ENCODE assay signal across 10 mouse cellular contexts in genomic region chr1:89849861-89850230, GRCm38 (mm10).
A peak's percentile ranks its signal among the peaks of the same experiment; 100 is the strongest.
DNase-seq lines count a peak whose midpoint lies in the region; ATAC-seq lines count a peak whose summit lies in the region.
"Had no signal": no experiment of that assay in that cellular context is flagged by ENCODE, and none has a peak within 500 bp of the region (broad histone marks: within the 10 kb centered on the region; RNA-seq: fewer than 3 reads in every experiment).

No protein-coding gene starts in this region.

- peaks cover 58% of the 10 kb centered on the region for H3K4me1 ChIP-seq in hindbrain, embryonic 13.5 days (replicated peaks)
- H3K4me1 ChIP-seq in hindbrain, embryonic 12.5 days: peaks cover 49% of the 10 kb centered on the region
- peaks cover 24% of the 10 kb centered on the region for H3K4me1 ChIP-seq in embryonic facial prominence, embryonic 14.5 days (ENCODE audit: control insufficient read depth, insufficient read depth, low read length)
- peaks cover 40% of the 10 kb centered on the region for H3K4me1 ChIP-seq in midbrain, embryonic 15.5 days
- H3K4me1 ChIP-seq in kidney, embryonic 16.5 days (ENCODE audit: insufficient read depth, low read length): peaks cover 16% of the 10 kb centered on the region
- H3K4me1 ChIP-seq: stomach, embryonic 15.5 days had no signal

- no peak overlapping the region for H3K4me3 ChIP-seq in hindbrain, embryonic 13.5 days
- H3K4me3 ChIP-seq in hindbrain, embryonic 12.5 days: no peak overlapping the region
- no peak overlapping the region for H3K4me3 ChIP-seq in embryonic facial prominence, embryonic 14.5 days (ENCODE audit: low read depth, low read length)
- H3K4me3 ChIP-seq in midbrain, embryonic 15.5 days: no peak overlapping the region
- no peak overlapping the region for H3K4me3 ChIP-seq in kidney, embryonic 16.5 days (ENCODE audit: low read length)
- H3K4me3 ChIP-seq: stomach, embryonic 15.5 days had no signal

- DNase-seq in embryonic facial prominence, embryonic 14.5 days (ENCODE audit: low spot score): peak; percentile 40
- peak; percentile 73 for DNase-seq in layer of hippocampus, adult 9-11 months
- no peak for DNase-seq in heart, adult 8-10 months (ENCODE audit: low spot score)
- DNase-seq: heart, postnatal 10 days had no signal

- H3K27me3 ChIP-seq in hindbrain, embryonic 13.5 days: peaks cover 24% of the 10 kb centered on the region
- H3K27me3 ChIP-seq in hindbrain, embryonic 12.5 days: peaks cover 23% of the 10 kb centered on the region
- no peaks in the 10 kb centered on the region for H3K27me3 ChIP-seq in embryonic facial prominence, embryonic 14.5 days (replicated peaks; ENCODE audit: control insufficient read depth, insufficient read depth, low read length)
- H3K27me3 ChIP-seq in midbrain, embryonic 15.5 days (replicated peaks): no peaks in the 10 kb centered on the region
- peaks cover 11% of the 10 kb centered on the region for H3K27me3 ChIP-seq in kidney, embryonic 16.5 days (ENCODE audit: insufficient read depth, low read length)
- H3K27me3 ChIP-seq: stomach, embryonic 15.5 days had no signal

- WGBS in hindbrain, embryonic 13.5 days: 64% methylated on average over 7 of the region's 7 CpGs
- WGBS in hindbrain, embryonic 12.5 days: 81% methylated on average over 7 of the region's 7 CpGs
- WGBS in embryonic facial prominence, embryonic 14.5 days: 72% methylated on average over 7 of the region's 7 CpGs
- 61% methylated on average over 7 of the region's 7 CpGs for WGBS in midbrain, embryonic 15.5 days
- WGBS in kidney, embryonic 16.5 days: 68% methylated on average over 7 of the region's 7 CpGs

- peak overlapping the region; percentile 30; the same call in 1 of the 2 replicates for H3K27ac ChIP-seq in hindbrain, embryonic 13.5 days
- H3K27ac ChIP-seq in hindbrain, embryonic 12.5 days: no peak overlapping the region
- H3K27ac ChIP-seq in embryonic facial prominence, embryonic 14.5 days (replicated peaks; ENCODE audit: low read depth, low read length): no peak overlapping the region
- peak overlapping the region; percentile 35; the same call in 1 of the 2 replicates for H3K27ac ChIP-seq in midbrain, embryonic 15.5 days
- H3K27ac ChIP-seq in kidney, embryonic 16.5 days (ENCODE audit: low read length): no peak overlapping the region
- H3K27ac ChIP-seq: stomach, embryonic 15.5 days had no signal

- H3K4me2 ChIP-seq in hindbrain, embryonic 13.5 days: no peak overlapping the region
- no peak overlapping the region for H3K4me2 ChIP-seq in hindbrain, embryonic 12.5 days (replicated peaks)
- H3K4me2 ChIP-seq in embryonic facial prominence, embryonic 14.5 days (ENCODE audit: low read depth, low read length): no peak overlapping the region
- H3K4me2 ChIP-seq in midbrain, embryonic 15.5 days: no peak overlapping the region
- H3K4me2 ChIP-seq in kidney, embryonic 16.5 days (replicated peaks; ENCODE audit: low read depth, low read length): no peak overlapping the region
- H3K4me2 ChIP-seq: stomach, embryonic 15.5 days had no signal

- H3K9ac ChIP-seq in hindbrain, embryonic 13.5 days: no peak overlapping the region
- no peak overlapping the region for H3K9ac ChIP-seq in hindbrain, embryonic 12.5 days
- H3K9ac ChIP-seq in embryonic facial prominence, embryonic 14.5 days (ENCODE audit: low read depth, low read length): no peak overlapping the region
- no peak overlapping the region for H3K9ac ChIP-seq in midbrain, embryonic 15.5 days
- no peak overlapping the region for H3K9ac ChIP-seq in kidney, embryonic 16.5 days (replicated peaks; ENCODE audit: low read length)
- H3K9ac ChIP-seq: stomach, embryonic 15.5 days had no signal

- no peak for ATAC-seq in hindbrain, embryonic 13.5 days (ENCODE audit: low FRiP score)
- no peak for ATAC-seq in hindbrain, embryonic 12.5 days (ENCODE audit: low FRiP score)
- no peak; the same call in 1 of the 2 replicates for ATAC-seq in embryonic facial prominence, embryonic 14.5 days (ENCODE audit: low read depth)
- ATAC-seq in midbrain, embryonic 15.5 days (replicated peaks): peak; percentile 34; the same call in 1 of the 2 replicates
- ATAC-seq in megakaryocyte-erythroid progenitor cell, adult 5-6 weeks (replicated peaks; ENCODE audit: low FRiP score, low TSS enrichment, poor library complexity, severe bottlenecking): no peak
- no peak for ATAC-seq in kidney, embryonic 16.5 days (ENCODE audit: low FRiP score, low TSS enrichment)

- peaks cover 14% of the 10 kb centered on the region for H3K36me3 ChIP-seq in hindbrain, embryonic 13.5 days
- H3K36me3 ChIP-seq in hindbrain, embryonic 12.5 days: no peaks in the 10 kb centered on the region
- no peaks in the 10 kb centered on the region; the same call in 1 of the 2 replicates for H3K36me3 ChIP-seq in embryonic facial prominence, embryonic 14.5 days (ENCODE audit: control insufficient read depth, insufficient read depth, low read length)
- H3K36me3 ChIP-seq in midbrain, embryonic 15.5 days (replicated peaks): no peaks in the 10 kb centered on the region
- H3K36me3 ChIP-seq in kidney, embryonic 16.5 days (ENCODE audit: insufficient read depth, low read length): no peaks in the 10 kb centered on the region

- H3K9me3 ChIP-seq in hindbrain, embryonic 13.5 days: no peaks in the 10 kb centered on the region
- H3K9me3 ChIP-seq in hindbrain, embryonic 12.5 days (replicated peaks): no peaks in the 10 kb centered on the region
- no peaks in the 10 kb centered on the region for H3K9me3 ChIP-seq in embryonic facial prominence, embryonic 14.5 days (ENCODE audit: control insufficient read depth, low read length)
- H3K9me3 ChIP-seq in midbrain, embryonic 15.5 days: no peaks in the 10 kb centered on the region
- no peaks in the 10 kb centered on the region for H3K9me3 ChIP-seq in kidney, embryonic 16.5 days (ENCODE audit: low read length)
- H3K9me3 ChIP-seq: stomach, embryonic 15.5 days had no signal

Comparison
In these comparisons a context has a peak if more than half of its experiments do, and no peak if none do; other contexts are left out.
1. H3K27ac ChIP-seq: peak in hindbrain, embryonic 13.5 days (single experiment) and midbrain, embryonic 15.5 days (single experiment); none in hindbrain, embryonic 12.5 days (single experiment), embryonic facial prominence, embryonic 14.5 days (single experiment) and kidney, embryonic 16.5 days (single experiment).